Mouse (Mus musculus): ENCODE results near the gene Ano8. TPM values are rescaled to one million over a fixed set of nuclear protein-coding genes. Genes with fewer than 3 reads are reported as not detected.
"Not testable (repeated sequence)": the region's sequence is repeated elsewhere in the genome, so short reads cannot be mapped to it uniquely, and the experiment has no call there.

Gene Ano8
- polyA plus RNA-seq, 1 experiment = 124 TPM

DNA sequence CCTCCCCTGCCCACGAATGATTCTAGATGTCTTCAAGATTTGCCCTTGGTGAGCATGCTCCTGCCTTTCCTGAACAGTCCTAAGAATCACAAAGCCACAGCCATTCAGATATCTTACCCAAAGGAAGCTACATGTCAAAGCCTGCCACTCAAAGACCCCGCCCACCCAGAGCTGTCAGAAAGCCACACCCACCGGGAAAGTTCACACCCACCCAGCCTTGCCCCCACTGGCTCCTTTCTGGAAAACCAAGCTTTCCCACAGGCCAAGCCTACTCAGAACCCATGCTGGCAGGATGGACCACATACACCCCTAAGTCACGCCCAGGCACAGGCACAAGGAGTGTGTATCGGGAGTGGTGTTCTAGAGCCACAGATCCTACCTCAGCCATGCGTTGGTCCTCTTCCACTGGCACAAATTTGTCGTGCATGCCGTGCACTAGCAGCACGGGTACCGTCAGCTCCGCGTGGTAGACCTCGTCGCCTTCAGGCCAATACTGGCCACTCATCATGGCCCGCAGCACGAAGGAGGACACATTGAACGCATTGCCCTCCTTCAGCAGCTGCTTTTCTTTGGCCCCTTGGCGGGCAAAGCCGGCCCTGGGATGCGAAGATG is 28.0 kb downstream of the Ano8 start:
- DNase-seq (ENCODE audit: low read depth) = no peak
- no peak for TF ChIP-seq CTCF (IDR thresholded peaks at IDR 0.05; ENCODE audit: borderline replicate concordance, extremely low read depth, insufficient read depth, insufficient read length)
- no peak for TF ChIP-seq POLR2A (IDR thresholded peaks at IDR 0.05; ENCODE audit: borderline replicate concordance, extremely low read depth, insufficient read depth, insufficient read length, poor library complexity, severe bottlenecking)

DNA sequence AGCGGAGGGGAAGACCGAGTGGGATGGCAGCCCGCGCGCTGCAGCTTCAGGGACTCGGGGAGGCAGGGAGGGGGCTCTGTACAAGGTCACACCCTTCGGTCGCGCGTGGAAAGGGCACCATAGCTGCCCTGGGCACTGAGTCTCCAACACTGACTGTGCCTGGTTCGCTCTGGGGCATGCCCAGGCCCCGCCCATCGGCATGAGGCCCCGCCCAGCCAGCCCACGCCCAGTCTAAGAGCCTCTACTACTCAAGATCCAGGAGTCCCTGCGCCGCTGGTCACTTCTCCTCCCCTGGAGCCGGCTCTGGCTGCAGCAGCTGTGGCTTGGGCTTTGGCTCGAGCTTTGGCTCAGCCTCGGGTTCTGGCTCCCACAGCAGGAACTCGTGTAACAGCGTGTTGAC is 28.9 kb downstream of the Ano8 start:
- DNase-seq (ENCODE audit: low read depth) = no peak
- TF ChIP-seq POLR2A (IDR thresholded peaks at IDR 0.05; ENCODE audit: borderline replicate concordance, extremely low read depth, insufficient read depth, insufficient read length, poor library complexity, severe bottlenecking) (no peak), CTCF (IDR thresholded peaks at IDR 0.05; ENCODE audit: borderline replicate concordance, extremely low read depth, insufficient read depth, insufficient read length) (no peak)

DNA sequence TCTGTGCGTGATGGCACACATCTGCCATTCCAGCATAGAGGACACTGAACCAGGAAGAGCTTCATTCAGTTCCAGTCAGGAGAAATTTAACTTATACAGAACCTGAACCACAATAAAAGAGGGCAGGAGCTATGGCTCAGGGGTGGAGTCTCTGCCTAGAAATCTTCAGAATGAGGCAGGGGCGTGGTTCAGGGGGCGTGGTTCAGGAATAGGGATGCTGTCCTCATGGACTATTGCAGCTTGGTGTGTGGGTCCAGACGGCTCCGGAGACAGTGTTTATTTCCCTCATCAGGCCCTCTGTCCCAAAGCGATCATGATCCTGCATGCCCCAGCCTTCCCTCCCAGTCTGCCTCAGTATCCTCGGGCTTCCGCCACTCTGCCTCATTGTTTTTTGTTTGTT is 31.1 kb downstream of the Ano8 start:
- DNase-seq (ENCODE audit: low read depth) = no peak
- TF ChIP-seq CTCF (IDR thresholded peaks at IDR 0.05; ENCODE audit: borderline replicate concordance, extremely low read depth, insufficient read depth, insufficient read length) (no peak), POLR2A (IDR thresholded peaks at IDR 0.05; ENCODE audit: borderline replicate concordance, extremely low read depth, insufficient read depth, insufficient read length, poor library complexity, severe bottlenecking) (no peak)

DNA sequence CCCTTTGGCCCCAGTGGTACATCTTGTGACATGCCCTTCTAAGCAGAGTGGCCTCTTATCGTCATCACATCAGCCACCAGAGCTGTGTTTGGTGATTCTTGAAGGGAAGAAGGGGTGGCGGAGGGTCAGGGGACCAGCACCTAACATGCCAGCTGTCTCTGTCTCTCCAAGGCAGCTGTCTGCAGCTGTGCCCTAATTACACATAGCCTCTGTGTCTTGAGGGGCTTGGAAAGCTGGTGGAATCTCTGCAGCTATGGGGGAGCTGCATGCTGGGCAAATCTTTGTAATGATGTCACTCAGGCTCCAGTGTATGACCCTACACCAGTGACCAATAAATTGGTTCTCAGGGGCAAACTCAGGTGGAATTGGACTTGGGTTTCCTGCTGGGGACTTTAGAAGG is 33.1 kb downstream of the Ano8 start:
- TF ChIP-seq POLR2A (IDR thresholded peaks at IDR 0.05; ENCODE audit: borderline replicate concordance, extremely low read depth, insufficient read depth, insufficient read length, poor library complexity, severe bottlenecking) = no peak
- TF ChIP-seq CTCF (IDR thresholded peaks at IDR 0.05; ENCODE audit: borderline replicate concordance, extremely low read depth, insufficient read depth, insufficient read length) = no peak
- no peak for DNase-seq (ENCODE audit: low read depth)

DNA sequence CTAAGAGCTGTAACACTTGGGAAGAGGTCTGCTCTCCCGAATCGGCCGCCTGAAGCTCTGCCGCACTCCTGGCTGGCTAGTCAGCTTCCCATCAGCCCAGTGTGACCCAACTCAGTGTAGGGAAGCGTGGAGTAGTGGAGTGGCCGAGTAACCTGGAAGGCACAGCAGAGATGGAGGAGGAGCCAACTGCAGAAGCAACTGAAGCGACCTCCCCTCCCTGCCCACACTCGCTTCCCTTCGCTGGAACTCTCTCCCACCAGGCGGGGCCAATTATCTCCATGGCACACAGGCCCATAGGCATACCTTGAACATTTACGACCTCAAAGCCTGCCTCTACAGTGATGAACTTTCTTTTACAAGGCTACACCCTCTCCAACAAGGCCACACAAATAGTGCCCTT is 34.0 kb downstream of the Ano8 start:
- no peak for DNase-seq (ENCODE audit: low read depth)
- no peak for TF ChIP-seq POLR2A (IDR thresholded peaks at IDR 0.05; ENCODE audit: borderline replicate concordance, extremely low read depth, insufficient read depth, insufficient read length, poor library complexity, severe bottlenecking)
- no peak for TF ChIP-seq CTCF (IDR thresholded peaks at IDR 0.05; ENCODE audit: borderline replicate concordance, extremely low read depth, insufficient read depth, insufficient read length)

DNA sequence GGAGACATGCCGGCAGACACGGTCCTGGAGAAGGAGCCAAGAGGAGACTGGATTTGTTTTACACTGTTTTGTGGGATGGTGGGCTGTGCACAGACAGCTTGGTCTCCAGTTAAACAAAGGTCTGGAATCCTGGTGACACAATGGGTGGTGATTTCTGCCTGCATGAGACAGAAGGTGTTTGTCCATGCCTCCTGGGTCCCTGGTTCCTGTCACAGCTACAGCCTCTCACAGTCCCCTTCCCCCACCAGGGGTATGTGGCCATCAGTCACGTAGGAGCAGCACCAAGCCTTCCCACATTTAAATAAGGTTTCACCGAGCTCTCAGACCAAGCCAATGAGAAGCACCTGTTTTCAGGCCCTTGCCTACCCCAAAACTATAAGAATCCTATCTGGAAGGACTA is 34.4 kb downstream of the Ano8 start:
- no peak for DNase-seq (ENCODE audit: low read depth)
- TF ChIP-seq CTCF (IDR thresholded peaks at IDR 0.05; ENCODE audit: borderline replicate concordance, extremely low read depth, insufficient read depth, insufficient read length) (no peak), POLR2A (IDR thresholded peaks at IDR 0.05; ENCODE audit: borderline replicate concordance, extremely low read depth, insufficient read depth, insufficient read length, poor library complexity, severe bottlenecking) (no peak)

DNA sequence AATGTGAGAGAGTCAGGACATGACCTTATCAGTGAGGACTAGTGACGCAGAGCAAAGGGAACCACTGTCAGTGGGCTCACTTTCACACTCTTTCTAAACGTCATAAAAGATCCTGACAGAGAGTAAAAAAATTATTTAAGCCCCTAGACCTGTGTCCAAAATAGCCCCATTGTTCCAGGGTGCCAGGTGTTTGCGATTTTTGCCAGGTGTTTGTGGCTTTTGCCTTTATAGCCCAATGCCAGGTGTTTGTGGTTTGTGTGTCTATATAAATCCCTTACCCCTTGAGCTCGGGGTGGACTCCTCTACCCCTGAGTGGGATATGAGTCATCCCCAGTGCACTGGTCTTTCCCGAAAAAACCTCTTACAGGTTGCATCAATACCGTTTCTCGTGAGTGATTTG is 40.7 kb downstream of the Ano8 start:
- DNase-seq (ENCODE audit: low read depth) = no peak
- TF ChIP-seq CTCF (IDR thresholded peaks at IDR 0.05; ENCODE audit: borderline replicate concordance, extremely low read depth, insufficient read depth, insufficient read length) (no peak), POLR2A (IDR thresholded peaks at IDR 0.05; ENCODE audit: borderline replicate concordance, extremely low read depth, insufficient read depth, insufficient read length, poor library complexity, severe bottlenecking) (no peak)

DNA sequence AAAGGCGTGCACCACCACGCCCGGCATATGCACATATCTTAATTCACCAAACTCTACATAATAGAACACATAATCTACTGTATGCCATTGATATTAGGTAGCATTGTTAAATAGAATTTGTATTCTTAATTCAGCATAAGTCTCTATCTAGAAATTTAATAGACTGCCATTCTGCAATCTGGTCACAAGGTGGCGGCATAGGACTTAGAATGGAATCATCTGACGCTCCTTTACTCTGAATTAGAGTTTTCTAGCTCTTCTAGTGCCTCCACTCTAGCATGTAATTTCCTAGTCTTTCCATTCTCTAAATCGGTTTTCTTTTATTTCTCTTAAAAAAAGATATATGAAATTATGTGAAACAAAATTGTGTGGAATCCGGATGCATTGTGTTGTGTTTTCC is 44.4 kb downstream of the Ano8 start:
- TF ChIP-seq CTCF (IDR thresholded peaks at IDR 0.05; ENCODE audit: borderline replicate concordance, extremely low read depth, insufficient read depth, insufficient read length) = peak; percentile 62
- no peak for TF ChIP-seq POLR2A (IDR thresholded peaks at IDR 0.05; ENCODE audit: borderline replicate concordance, extremely low read depth, insufficient read depth, insufficient read length, poor library complexity, severe bottlenecking)
- DNase-seq (ENCODE audit: low read depth) = peak; percentile 82

DNA sequence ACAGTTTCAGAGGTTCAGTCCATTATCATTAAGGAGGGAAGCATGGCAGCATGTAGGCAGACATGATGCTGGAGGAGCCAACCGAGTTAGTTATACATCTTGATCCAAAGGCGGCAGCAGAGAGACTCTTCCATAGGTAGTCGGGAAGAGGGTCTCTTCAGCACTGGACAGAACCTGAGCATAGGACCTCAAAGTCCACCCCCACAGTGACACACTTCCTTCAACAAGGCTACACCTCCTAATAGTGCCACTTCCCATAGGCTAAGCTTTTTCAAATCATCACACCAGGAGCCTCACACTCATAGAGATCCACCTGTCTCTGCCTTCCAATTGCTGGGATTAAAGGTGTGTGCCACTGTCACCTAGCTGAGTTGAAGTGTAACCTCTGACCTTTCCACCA is 48.7 kb downstream of the Ano8 start:
- no peak for DNase-seq (ENCODE audit: low read depth)
- TF ChIP-seq CTCF (IDR thresholded peaks at IDR 0.05; ENCODE audit: borderline replicate concordance, extremely low read depth, insufficient read depth, insufficient read length) = no peak
- TF ChIP-seq POLR2A (IDR thresholded peaks at IDR 0.05; ENCODE audit: borderline replicate concordance, extremely low read depth, insufficient read depth, insufficient read length, poor library complexity, severe bottlenecking) = no peak

DNA sequence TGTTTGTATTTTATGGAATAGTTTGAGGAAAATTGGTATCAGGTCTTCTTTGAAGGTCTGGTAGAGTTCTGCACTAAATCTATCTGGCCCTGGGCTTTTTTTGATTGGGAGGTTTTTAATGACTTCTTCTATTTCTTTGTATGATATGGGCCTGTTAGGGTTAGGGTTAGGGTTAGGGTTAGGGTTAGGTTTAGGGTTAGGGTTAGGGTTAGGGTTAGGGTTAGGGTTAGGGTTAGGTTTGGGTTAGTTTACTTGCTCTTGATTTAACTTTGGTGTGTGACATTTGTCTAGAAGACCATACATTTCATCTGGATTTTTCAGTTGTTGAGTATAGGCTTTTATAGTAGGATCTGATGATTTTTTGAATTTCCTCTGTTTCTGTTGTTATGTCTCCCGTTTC is 52.8 kb downstream of the Ano8 start:
- not testable (repeated sequence) for DNase-seq (ENCODE audit: low read depth)

Other genes starting within 250 kb of the Ano8 start
- gene Myo9b, start 213.2 kb downstream of the Ano8 start, polyA plus RNA-seq (2012; rRNA removed) = 30.8 and 51.9 TPM in 2 replicates
- 25.9 and 28.2 TPM in 2 replicates for gene Haus8, start 213.0 kb downstream of the Ano8 start, polyA plus RNA-seq (2012; rRNA removed)
- gene Use1, start 119.1 kb downstream of the Ano8 start, polyA plus RNA-seq (2012; rRNA removed) = 155 and 176 TPM in 2 replicates
- gene Ocel1, start 114.7 kb downstream of the Ano8 start, polyA plus RNA-seq (2012; rRNA removed) = 5.4 and 6.0 TPM in 2 replicates
- 59.4 and 61.5 TPM in 2 replicates for gene Nr2f6, start 104.0 kb downstream of the Ano8 start, polyA plus RNA-seq (2012; rRNA removed)
- gene Ushbp1, start 90.2 kb downstream of the Ano8 start, polyA plus RNA-seq (2012; rRNA removed) = 8.7 and 9.4 TPM in 2 replicates
- 115 and 119 TPM in 2 replicates for gene Babam1, start 89.1 kb downstream of the Ano8 start, polyA plus RNA-seq (2012; rRNA removed)
- gene Ankle1, start 80.0 kb downstream of the Ano8 start, polyA plus RNA-seq (2012; rRNA removed) = 12.1 and 29.4 TPM in 2 replicates
- 163 and 168 TPM in 2 replicates for gene Abhd8, start 22.3 kb downstream of the Ano8 start, polyA plus RNA-seq (2012; rRNA removed)
- gene Mrpl34, start 21.0 kb downstream of the Ano8 start, polyA plus RNA-seq (2012; rRNA removed) = 94.8 and 124 TPM in 2 replicates
- gene Dda1, start 16.8 kb downstream of the Ano8 start, polyA plus RNA-seq (2012; rRNA removed) = 206 and 229 TPM in 2 replicates
- 25.5 and 34.2 TPM in 2 replicates for gene Gtpbp3, start 2.1 kb upstream of the Ano8 start, polyA plus RNA-seq (2012; rRNA removed)
- 10.1 and 13.0 TPM in 2 replicates for gene Plvap, start 25.8 kb upstream of the Ano8 start, polyA plus RNA-seq (2012; rRNA removed)
- gene Ccdc194, start 39.7 kb upstream of the Ano8 start, polyA plus RNA-seq (2012; rRNA removed) = 0.11 and 0.56 TPM in 2 replicates
- gene Bst2, start 51.5 kb upstream of the Ano8 start, polyA plus RNA-seq (2012; rRNA removed) = 11.4 and 18.1 TPM in 2 replicates
- 74.0 and 112 TPM in 2 replicates for gene Mvb12a, start 57.0 kb upstream of the Ano8 start, polyA plus RNA-seq (2012; rRNA removed)
- gene Tmem221, start 72.9 kb upstream of the Ano8 start, polyA plus RNA-seq (2012; rRNA removed) = 0.07 and 0.16 TPM in 2 replicates
- not detected in 2 replicates for gene Nxnl1, start 80.6 kb upstream of the Ano8 start, polyA plus RNA-seq (2012; rRNA removed)
- 130 and 165 TPM in 2 replicates for gene Slc27a1, start 82.9 kb upstream of the Ano8 start, polyA plus RNA-seq (2012; rRNA removed)
- gene Pgls, start 106.2 kb upstream of the Ano8 start, polyA plus RNA-seq (2012; rRNA removed) = 113 and 128 TPM in 2 replicates
- gene Fam129c, start 111.7 kb upstream of the Ano8 start, polyA plus RNA-seq (2012; rRNA removed) = 7.7 and 8.7 TPM in 2 replicates
- gene Colgalt1, start 125.0 kb upstream of the Ano8 start, polyA plus RNA-seq (2012; rRNA removed) = 128 and 150 TPM in 2 replicates
- gene Unc13a, start 185.8 kb upstream of the Ano8 start, polyA plus RNA-seq (2012; rRNA removed) = 84.9 and 86.4 TPM in 2 replicates
- gene Jak3, start 190.3 kb upstream of the Ano8 start, polyA plus RNA-seq (2012; rRNA removed) = 3.7 and 5.1 TPM in 2 replicates
- 0.60 and 1.1 TPM in 2 replicates for gene Insl3, start 203.3 kb upstream of the Ano8 start, polyA plus RNA-seq (2012; rRNA removed)
- 0.45 and 0.46 TPM in 2 replicates for gene B3gnt3, start 215.8 kb upstream of the Ano8 start, polyA plus RNA-seq (2012; rRNA removed)
- gene Fcho1, start 239.8 kb upstream of the Ano8 start, polyA plus RNA-seq (2012; rRNA removed) = 146 and 203 TPM in 2 replicates

Data from brain, embryonic 14.5 days (tissue).